Mouse (Mus musculus) MN1 (cell line): ENCODE measurements at regions not wholly inside any gene's neighbourhood (a gene's known extent, or its start where the extent isn't known, plus 50 kb on each side); places are given as distances from the start of the nearest gene placed in this dataset.

ENCODE experiments used
- DNase-seq: peaks from one replicate; pipeline ENCODE4 v3.0.0-alpha.2; 2016; ENCODE audit warnings: low spot score

- no peak for DNase-seq
Measured at GRCm38 (mm10) chr3:82207321-82207720, 61.7 kb upstream of the Gucy1a1 start.
